Mouse (Mus musculus): ENCODE results near the gene Ndufab1. TPM values are rescaled to one million over a fixed set of nuclear protein-coding genes. Genes with fewer than 3 reads are reported as not detected.
A peak's percentile ranks its signal among the peaks of the same experiment; 100 is the strongest.

The Ndufab1 gene
- polyA plus RNA-seq, 1 experiment = 242 TPM

- 64% methylated on average over 3 of the region's 3 CpGs for WGBS
- no peak for DNase-seq (ENCODE audit: low read depth, low spot score)
Measured at GRCm38 (mm10) chr7:122074374-122074773, 27.3 kb downstream of the Ndufab1 start.

- under 1% methylated on average over 58 of the region's 58 CpGs for WGBS
- DNase-seq (ENCODE audit: low read depth, low spot score) = no peak
Measured at GRCm38 (mm10) chr7:122067517-122068381, 33.9 kb downstream of the Ndufab1 start.

- under 1% methylated on average over 60 of the region's 60 CpGs for WGBS
- peak; percentile 79 for DNase-seq (ENCODE audit: low read depth, low spot score)
Measured at GRCm38 (mm10) chr7:122066945-122067516, 34.7 kb downstream of the Ndufab1 start, which contains the start of the genes Ubfd1 and Ears2. Gene Ubfd1 (plus strand): TSS chr7:122067175. Gene Ears2 (minus strand): TSS chr7:122067263.

DNA sequence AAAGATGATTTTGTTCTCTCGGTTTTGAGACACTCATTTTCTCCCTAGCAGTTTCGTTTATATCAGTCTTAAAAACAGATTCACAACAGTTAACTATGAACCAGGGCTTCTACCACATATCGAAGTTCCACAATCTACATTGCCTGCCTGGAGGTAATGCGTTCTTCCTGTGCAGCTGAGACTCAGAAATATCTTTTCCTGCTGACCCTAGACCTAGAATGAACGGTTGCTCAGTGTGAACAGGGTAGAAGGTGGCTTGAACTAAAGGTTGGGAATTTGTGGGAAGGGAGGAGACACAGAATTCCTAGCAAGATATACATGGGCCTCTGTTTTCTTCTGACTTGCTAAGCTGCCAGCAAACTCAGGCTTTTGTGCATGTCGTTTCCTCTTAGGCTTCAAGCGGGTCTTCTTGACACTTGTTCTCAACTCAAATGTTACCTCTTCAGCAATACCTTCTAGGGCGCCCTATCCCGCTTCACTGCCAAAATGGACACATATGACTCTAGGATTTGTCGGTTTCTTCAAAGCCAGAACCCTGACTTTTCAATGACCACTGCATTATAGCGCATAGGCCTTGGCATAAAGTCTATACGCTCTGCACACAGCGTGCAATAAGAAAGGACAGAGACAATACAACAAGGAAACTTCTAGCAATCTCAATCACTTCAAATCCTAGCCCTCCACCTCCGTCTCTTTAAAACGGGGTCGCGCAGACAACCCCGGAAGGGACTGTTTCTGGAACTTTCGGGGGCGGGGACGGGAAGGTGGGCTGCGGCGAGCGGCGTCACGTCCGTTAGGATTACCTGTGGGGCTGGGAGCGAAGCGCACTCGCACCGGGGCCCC, 35.4 kb downstream of the Ndufab1 start:
- DNase-seq (ENCODE audit: low read depth, low spot score) = no peak
- 4% methylated on average over 31 of the region's 31 CpGs for WGBS

DNA sequence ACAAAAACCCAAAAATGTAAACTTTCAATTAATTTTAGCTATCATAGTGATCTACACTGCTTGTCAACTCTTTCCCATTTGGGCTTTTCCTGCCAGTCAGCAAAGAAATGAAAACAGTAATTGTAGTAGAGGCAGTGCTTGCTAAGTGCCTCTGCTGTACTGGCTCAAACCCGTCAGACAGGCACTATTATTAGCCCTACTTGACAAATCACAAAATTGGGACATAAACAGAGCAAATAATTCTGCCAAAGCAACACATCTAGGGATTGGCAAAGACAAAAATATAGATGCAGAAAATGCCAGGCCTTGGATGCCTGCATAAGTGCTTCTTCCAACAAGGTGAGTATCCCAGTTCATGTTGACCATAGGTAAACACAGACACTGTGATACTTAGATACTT, 36.0 kb downstream of the Ndufab1 start:
- 40% methylated on average over 1 of the region's 1 CpGs for WGBS

DNA sequence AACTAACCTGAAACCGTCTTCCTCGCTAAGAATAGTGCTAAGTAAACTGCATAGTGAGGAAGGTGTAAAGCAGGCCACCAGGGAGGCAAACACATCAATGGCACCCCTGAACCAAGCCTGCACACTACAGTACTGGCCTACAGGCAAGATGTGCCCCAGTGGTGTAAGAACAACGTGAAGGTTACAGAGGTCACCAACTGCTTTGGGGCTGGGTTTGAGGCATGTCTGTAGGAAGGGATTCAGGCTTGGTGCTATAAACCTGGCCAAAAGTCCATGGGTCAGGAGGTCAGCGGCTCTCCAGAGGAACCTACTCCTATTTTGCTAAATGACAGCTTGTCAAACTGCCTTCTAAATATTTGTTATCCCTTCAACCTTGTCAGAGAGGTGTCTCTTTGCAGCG, 45.1 kb downstream of the Ndufab1 start:
- 65% methylated on average over 5 of the region's 5 CpGs for WGBS
- no peak for DNase-seq (ENCODE audit: low read depth, low spot score)

More for the DNA sequence above, 36.0 kb downstream of the Ndufab1 start:
- DNase-seq (ENCODE audit: low read depth, low spot score) = no peak

DNA sequence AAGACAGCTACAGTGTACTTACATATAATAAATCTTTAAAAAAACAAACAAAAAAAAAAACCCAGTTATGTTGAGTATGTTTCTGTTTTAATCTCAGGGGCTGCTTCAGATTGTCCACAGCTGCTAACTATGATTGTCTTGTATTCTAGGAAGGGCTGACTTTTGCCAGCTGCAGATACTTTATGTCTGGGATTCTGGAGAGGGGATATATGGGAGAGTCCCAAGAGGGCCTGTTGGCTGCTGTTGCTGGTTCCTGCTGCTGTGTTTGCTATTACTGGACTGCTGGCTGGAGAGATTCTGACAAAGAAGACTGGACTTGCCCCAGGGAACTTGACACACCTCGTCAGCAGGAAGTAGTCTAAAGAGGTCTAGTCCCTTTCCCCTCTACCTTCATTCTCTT, 50.9 kb downstream of the Ndufab1 start:
- WGBS = 61% methylated on average over 1 of the region's 1 CpGs

DNA sequence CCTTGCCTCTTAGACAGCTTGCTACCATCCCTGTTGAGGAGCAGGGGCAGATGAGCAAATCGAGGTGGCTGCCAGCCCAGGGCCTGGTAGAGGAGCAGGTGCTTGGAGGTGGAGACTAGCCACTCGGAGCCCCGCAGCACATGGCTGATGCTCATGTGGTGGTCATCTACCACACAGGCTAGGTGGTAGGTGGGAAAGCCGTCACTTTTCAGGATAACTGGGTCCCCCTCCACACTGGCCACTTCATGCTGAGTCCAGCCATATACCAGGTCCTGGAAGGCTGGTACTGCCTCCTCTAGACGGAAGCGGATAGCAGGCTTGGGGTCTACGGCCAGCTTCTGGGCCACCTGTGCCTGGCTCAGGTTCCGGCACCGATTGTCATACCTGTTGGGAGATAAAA, 53.5 kb downstream of the Ndufab1 start:
- WGBS = 95% methylated on average over 9 of the region's 9 CpGs
- DNase-seq (ENCODE audit: low read depth, low spot score) = no peak

More for the DNA sequence above, 50.9 kb downstream of the Ndufab1 start:
- no peak for DNase-seq (ENCODE audit: low read depth, low spot score)

DNA sequence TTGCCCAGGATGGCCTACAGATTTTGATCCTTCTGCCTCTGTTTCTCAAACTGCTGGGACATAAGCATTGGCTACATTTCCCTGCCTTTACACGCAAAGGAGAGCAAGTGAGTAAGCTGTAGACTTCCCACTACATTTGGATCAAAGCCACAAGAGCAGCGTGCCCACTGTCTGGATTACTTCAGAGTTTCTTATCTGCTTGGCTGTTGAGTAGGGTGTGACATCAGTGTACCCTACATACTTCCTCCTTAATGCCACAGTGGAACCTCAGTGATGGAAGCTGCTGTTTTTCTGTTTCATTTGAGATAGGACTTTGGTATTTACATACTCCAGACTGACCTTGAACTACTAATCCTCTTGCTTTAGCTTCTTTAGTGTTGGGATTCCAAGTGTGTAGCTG, 54.9 kb downstream of the Ndufab1 start:
- DNase-seq (ENCODE audit: low read depth, low spot score) = no peak
- WGBS = 30% methylated on average over 2 of the region's 2 CpGs

- no peak for DNase-seq (ENCODE audit: low read depth, low spot score)
- 86% methylated on average over 1 of the region's 1 CpGs for WGBS
Measured at GRCm38 (mm10) chr7:122045711-122046110, 56.0 kb downstream of the Ndufab1 start.

GRCm38 (mm10) chr7:122045181-122045634, 56.5 kb downstream of the Ndufab1 start:
- no peak for DNase-seq (ENCODE audit: low read depth, low spot score)
- WGBS = 74% methylated on average over 4 of the region's 4 CpGs

- no peak for DNase-seq (ENCODE audit: low read depth, low spot score)
Measured at GRCm38 (mm10) chr7:122044106-122044505, 57.6 kb downstream of the Ndufab1 start.

More at GRCm38 (mm10) chr7:122044106-122044505, 57.6 kb downstream of the Ndufab1 start:
- 52% methylated on average over 8 of the region's 8 CpGs for WGBS

Other genes with a start within 250 kb of the Ndufab1 start
- gene Scnn1b, start 236.8 kb downstream of the Ndufab1 start, polyA plus RNA-seq (2012; rRNA removed) = not detected in 2 replicates
- 19.5 and 22.7 TPM in 2 replicates for gene Cog7, start 120.2 kb downstream of the Ndufab1 start, polyA plus RNA-seq (2012; rRNA removed)
- 11.4 and 13.0 TPM in 2 replicates for gene Gga2, start 80.7 kb downstream of the Ndufab1 start, polyA plus RNA-seq (2012; rRNA removed)
- gene Ubfd1, start 34.7 kb downstream of the Ndufab1 start, polyA plus RNA-seq (2012; rRNA removed) = 18.5 and 23.7 TPM in 2 replicates
- gene Ears2, start 34.6 kb downstream of the Ndufab1 start, polyA plus RNA-seq (2012; rRNA removed) = 10.0 and 12.4 TPM in 2 replicates
- gene Palb2, start 31.1 kb upstream of the Ndufab1 start, polyA plus RNA-seq (2012; rRNA removed) = 2.7 and 4.1 TPM in 2 replicates
- 76.8 and 78.4 TPM in 2 replicates for gene Dctn5, start 31.2 kb upstream of the Ndufab1 start, polyA plus RNA-seq (2012; rRNA removed)
- 32.2 and 34.9 TPM in 2 replicates for gene Plk1, start 57.6 kb upstream of the Ndufab1 start, polyA plus RNA-seq (2012; rRNA removed)
- gene Ern2, start 84.3 kb upstream of the Ndufab1 start, polyA plus RNA-seq (2012; rRNA removed) = 17.4 and 30.3 TPM in 2 replicates
- 119 and 275 TPM in 2 replicates for gene Chp2, start 117.6 kb upstream of the Ndufab1 start, polyA plus RNA-seq (2012; rRNA removed)
- gene Prkcb, start 186.9 kb upstream of the Ndufab1 start, polyA plus RNA-seq (2012; rRNA removed) = 10.9 and 11.0 TPM in 2 replicates